Mouse (Mus musculus): ENCODE measurements around the gene Ces2c.
"Not testable (repeated sequence)": the region's sequence is repeated elsewhere in the genome, so short reads cannot be mapped to it uniquely, and the experiment has no call there.

Ces2c gene

GRCm38 (mm10) chr8:104846831-104847230 is at the start of gene Ces2c:
TSS of gene Ces2c (plus strand) at chr8:104847068.
- in situ Hi-C loops (cut with MboI, MseI) = no loop called here

- in situ Hi-C loops (cut with MboI, MseI) = loop anchor here (5.0 kb wide), 1 partner anchor 997 kb away; no protein-coding TSS in a partner anchor
These were observed 47.5 kb upstream of the Ces2c start for GRCm38 (mm10) chr8:104799385-104799784.

GRCm38 (mm10) chr8:104806127-104806526 is 40.7 kb upstream of the Ces2c start:
- in situ Hi-C loops (cut with MboI, MseI) = no loop called here

- in situ Hi-C loops (cut with MboI, MseI) = no loop called here
These were observed 38.1 kb upstream of the Ces2c start for GRCm38 (mm10) chr8:104808542-104809413.

- in situ Hi-C loops (cut with MboI, MseI) = no loop called here
These were observed 37.4 kb upstream of the Ces2c start for GRCm38 (mm10) chr8:104809436-104809835.

GRCm38 (mm10) chr8:104826912-104827311 is 20.0 kb upstream of the Ces2c start:
- in situ Hi-C loops (cut with MboI, MseI) = no loop called here

GRCm38 (mm10) chr8:104828221-104828620 is 18.6 kb upstream of the Ces2c start:
- in situ Hi-C loops (cut with MboI, MseI) = no loop called here

- in situ Hi-C loops (cut with MboI, MseI) = no loop called here
These were observed 15.4 kb upstream of the Ces2c start, which contains the start of gene Ces2b for GRCm38 (mm10) chr8:104831440-104831839. TSS of gene Ces2b (plus strand) at chr8:104831572.

GRCm38 (mm10) chr8:104841360-104842078 is 5.3 kb upstream of the Ces2c start:
- in situ Hi-C loops (cut with MboI, MseI) = loop anchor here (5.0 kb wide), 1 partner anchor 46 kb away; no protein-coding TSS in a partner anchor

- in situ Hi-C loops (cut with MboI, MseI) = no loop called here
These were observed 1.0 kb downstream of the Ces2c start for GRCm38 (mm10) chr8:104847741-104848462.

- in situ Hi-C loops (cut with MboI, MseI) = not testable (repeated sequence)
These were observed 20.1 kb downstream of the Ces2c start for GRCm38 (mm10) chr8:104866844-104867531.

GRCm38 (mm10) chr8:104868876-104869275 is 22.0 kb downstream of the Ces2c start:
- in situ Hi-C loops (cut with MboI, MseI) = not testable (repeated sequence)

- in situ Hi-C loops (cut with MboI, MseI) = loop anchor here (5.0 kb wide), 1 partner anchor 44 kb away; no protein-coding TSS in a partner anchor
These were observed 39.5 kb downstream of the Ces2c start for GRCm38 (mm10) chr8:104886223-104886926.

GRCm38 (mm10) chr8:104901746-104902145 is 54.9 kb downstream of the Ces2c start:
- in situ Hi-C loops (cut with MboI, MseI) = no loop called here

All from regulatory T cell (primary cell).